ENCODE assay signal across 25 mouse cellular contexts in genomic region chr5:3505553-3505952, GRCm38 (mm10).
"Had no signal": no experiment of that assay in that cellular context is flagged by ENCODE, and none has a peak within 500 bp of the region (broad histone marks: within the 10 kb centered on the region; RNA-seq: fewer than 3 reads in every experiment).

No protein-coding gene starts in this region.

- DNase-seq: gastrocnemius, adult 2 months; gastrocnemius, postnatal 10 days; gastrocnemius, postnatal 25 days; heart, adult 18-20 months; heart, postnatal 10 days; heart, postnatal 4 days; kidney, adult 11 months; kidney, adult 8-10 months; kidney, postnatal 25 days; kidney, postnatal 4 days; left cerebral cortex, postnatal 4 days; liver, embryonic 13.5 days had no signal

- ATAC-seq: hindbrain, postnatal 0 days; intestine, embryonic 16.5 days had no signal

- H3K9me3 ChIP-seq: heart, embryonic 10.5 days; heart, embryonic 12.5 days; hindbrain, embryonic 10.5 days; hindbrain, embryonic 12.5 days; limb, embryonic 15.5 days; liver, embryonic 13.5 days; liver, embryonic 15.5 days had no signal

- H3K27ac ChIP-seq: gastrocnemius, adult 2 months; heart, embryonic 10.5 days; hindbrain, embryonic 10.5 days; hindbrain, embryonic 12.5 days; hindbrain, embryonic 14.5 days; hindbrain, postnatal 0 days; kidney, postnatal 0 days; layer of hippocampus, adult 2 months; left cerebral cortex, adult 2 months; limb, embryonic 13.5 days; limb, embryonic 15.5 days; liver, embryonic 13.5 days; liver, embryonic 15.5 days had no signal

- H3K4me3 ChIP-seq: gastrocnemius, adult 2 months; heart, embryonic 10.5 days; heart, embryonic 12.5 days; hindbrain, embryonic 10.5 days; hindbrain, embryonic 12.5 days; layer of hippocampus, adult 2 months; left cerebral cortex, adult 2 months; limb, embryonic 13.5 days; limb, embryonic 15.5 days; liver, embryonic 13.5 days; liver, embryonic 15.5 days had no signal

- H3K4me2 ChIP-seq: heart, embryonic 12.5 days; hindbrain, embryonic 12.5 days; hindbrain, embryonic 14.5 days; limb, embryonic 13.5 days; limb, embryonic 15.5 days; liver, embryonic 13.5 days; liver, embryonic 15.5 days had no signal

- H3K36me3 ChIP-seq: heart, embryonic 10.5 days; heart, embryonic 12.5 days; hindbrain, embryonic 10.5 days; hindbrain, embryonic 12.5 days; limb, embryonic 13.5 days; limb, embryonic 15.5 days; liver, embryonic 13.5 days; liver, embryonic 15.5 days had no signal

- H3K9ac ChIP-seq: heart, embryonic 12.5 days; hindbrain, embryonic 12.5 days; hindbrain, embryonic 14.5 days; limb, embryonic 13.5 days; limb, embryonic 15.5 days; liver, embryonic 13.5 days; liver, embryonic 15.5 days had no signal

- H3K27me3 ChIP-seq: heart, embryonic 12.5 days; hindbrain, embryonic 12.5 days; limb, embryonic 13.5 days; limb, embryonic 15.5 days; liver, embryonic 13.5 days; liver, embryonic 15.5 days had no signal
